ENCODE assay signal across 14 mouse cellular contexts in the genomic region with DNA sequence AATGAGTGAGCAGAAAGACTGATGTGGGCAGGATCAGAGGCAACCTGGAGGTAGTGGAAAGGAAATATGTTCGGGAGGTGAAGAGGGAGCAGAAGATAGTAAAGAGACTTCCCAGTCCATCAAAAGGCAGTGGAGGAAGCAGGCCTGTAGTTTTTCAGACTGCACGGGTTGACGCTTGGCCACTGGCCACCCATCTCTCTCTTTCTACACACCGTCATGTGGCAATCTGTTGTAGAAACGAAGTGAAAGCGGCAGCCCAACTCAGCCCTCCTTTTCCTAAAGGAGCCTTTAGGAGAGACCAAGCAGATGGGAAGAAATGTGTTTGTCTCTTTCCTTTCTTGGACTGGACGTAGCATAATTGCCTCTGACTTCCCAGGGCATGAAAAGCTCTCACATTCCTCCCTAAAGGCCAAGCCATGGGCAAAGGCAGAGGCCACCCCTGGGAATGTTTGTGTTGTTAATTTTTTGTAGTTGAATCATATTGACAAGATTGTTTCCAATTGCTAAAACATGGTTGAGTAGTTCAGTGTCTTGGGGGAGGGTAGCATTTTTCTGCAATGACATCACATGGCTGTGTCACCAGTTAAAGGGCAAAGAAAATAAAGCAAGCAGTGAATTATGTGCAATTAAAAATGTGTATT.
DNase-seq lines count a peak whose midpoint lies in the region; ATAC-seq and TF ChIP-seq lines count a peak whose summit lies in the region.
"Had no signal": no experiment of that assay in that cellular context is flagged by ENCODE, and none has a peak within 500 bp of the region (broad histone marks: within the 10 kb centered on the region; RNA-seq: fewer than 3 reads in every experiment).

No protein-coding gene starts in this region.

- H3K9me3 ChIP-seq in kidney, embryonic 16.5 days (ENCODE audit: low read length), result no peaks in the 10 kb centered on the region
- H3K9me3 ChIP-seq: liver, embryonic 15.5 days had no signal

- no peak for TF ChIP-seq CTCF in kidney, adult 2 months (conservative IDR thresholded peaks at IDR 0.05; ENCODE audit: insufficient read depth, insufficient read length, low read depth, low read length)
- TF ChIP-seq CTCF in embryonic fibroblast, embryonic 13.5 days (IDR thresholded peaks at IDR 0.05; ENCODE audit: borderline replicate concordance, insufficient read depth, low read length), result no peak

- TF ChIP-seq POLR2A in kidney, adult 2 months (IDR thresholded peaks at IDR 0.05; ENCODE audit: low read depth, low read length), result no peak
- no peak for TF ChIP-seq POLR2A in embryonic fibroblast, embryonic 13.5 days (IDR thresholded peaks at IDR 0.05; ENCODE audit: low read depth, low read length)

- no peaks in the 10 kb centered on the region for H3K27me3 ChIP-seq in kidney, adult 2 months (replicated peaks; ENCODE audit: control insufficient read depth, insufficient read depth, low read length)
- H3K27me3 ChIP-seq in kidney, embryonic 16.5 days (ENCODE audit: insufficient read depth, low read length), result no peaks in the 10 kb centered on the region
- H3K27me3 ChIP-seq: liver, embryonic 15.5 days had no signal

- no peak overlapping the region for H3K4me3 ChIP-seq in kidney, adult 2 months (ENCODE audit: insufficient read depth, low read depth, low read length)
- H3K4me3 ChIP-seq in kidney, embryonic 16.5 days (ENCODE audit: low read length), result no peak overlapping the region
- H3K4me3 ChIP-seq in embryonic fibroblast, embryonic 13.5 days (ENCODE audit: insufficient read depth, low read length), result no peak overlapping the region
- H3K4me3 ChIP-seq: liver, embryonic 15.5 days had no signal

- H3K4me1 ChIP-seq in kidney, adult 2 months (ENCODE audit: control insufficient read depth, insufficient read depth, low read length), result no peaks in the 10 kb centered on the region
- peaks cover 4% of the 10 kb centered on the region; the same call in 1 of the 2 replicates for H3K4me1 ChIP-seq in kidney, embryonic 16.5 days (ENCODE audit: insufficient read depth, low read length)
- H3K4me1 ChIP-seq in embryonic fibroblast, embryonic 13.5 days (ENCODE audit: control insufficient read depth, insufficient read depth, low read length), result peaks cover 8% of the 10 kb centered on the region
- H3K4me1 ChIP-seq: liver, embryonic 15.5 days had no signal

- no peak overlapping the region for H3K9ac ChIP-seq in kidney, embryonic 16.5 days (replicated peaks; ENCODE audit: low read length)
- H3K9ac ChIP-seq: liver, embryonic 15.5 days had no signal

- WGBS in kidney, adult 2 months, result 79% methylated on average over 7 of the region's 7 CpGs
- 74% methylated on average over 7 of the region's 7 CpGs for WGBS in kidney, embryonic 16.5 days

- peak; percentile 25 for DNase-seq in kidney, adult 2 months
- peak; percentile 62 for DNase-seq in 3134 (ENCODE audit: extremely low read depth, insufficient read length, low spot score)
- peak; percentile 87 for DNase-seq in 3T3-L1 (ENCODE audit: low read depth, low spot score)
- no peak for DNase-seq in testis, postnatal 14 days (ENCODE audit: low spot score)
- DNase-seq in thymus, postnatal 25 days, result no peak
- DNase-seq: cerebellum, postnatal 36 days; heart, postnatal 36 days; layer of hippocampus, adult 9-11 months; thymus, adult 18-20 months had no signal

- no peak overlapping the region for H3K4me2 ChIP-seq in kidney, embryonic 16.5 days (replicated peaks; ENCODE audit: low read depth, low read length)
- H3K4me2 ChIP-seq: liver, embryonic 15.5 days had no signal

- 0 out of 2 replicates have a peak overlapping the region, but pooled peaks have one; percentile 41 for H3K27ac ChIP-seq in kidney, adult 2 months (ENCODE audit: insufficient read depth, low read depth, low read length)
- H3K27ac ChIP-seq in kidney, embryonic 16.5 days (ENCODE audit: low read length), result no peak overlapping the region
- H3K27ac ChIP-seq in embryonic fibroblast, embryonic 13.5 days (ENCODE audit: insufficient read depth, low read length), result peak overlapping the region; percentile 79
- H3K27ac ChIP-seq: liver, embryonic 15.5 days had no signal

- no peak for ATAC-seq in kidney, embryonic 16.5 days (ENCODE audit: low FRiP score, low TSS enrichment)
- no peak for ATAC-seq in CD4-positive, CD25-positive, alpha-beta regulatory T cell, adult 4 months
- ATAC-seq: inflammation-experienced regulatory T-cells, adult 6 months had no signal

- no peaks in the 10 kb centered on the region for H3K36me3 ChIP-seq in kidney, adult 2 months (ENCODE audit: control insufficient read depth, insufficient read depth, low read length)
- no peaks in the 10 kb centered on the region for H3K36me3 ChIP-seq in kidney, embryonic 16.5 days (ENCODE audit: insufficient read depth, low read length)
- H3K36me3 ChIP-seq: liver, embryonic 15.5 days had no signal

Comparison
In these comparisons a context has a peak if more than half of its experiments do, and no peak if none do; other contexts are left out.
1. DNase-seq: peak in kidney, adult 2 months (single experiment), 3134 (single experiment) and 3T3-L1 (single experiment); none in testis, postnatal 14 days (single experiment) and thymus, postnatal 25 days (single experiment).